Mouse (Mus musculus): ENCODE results near the gene Rtkn2.

DNA sequence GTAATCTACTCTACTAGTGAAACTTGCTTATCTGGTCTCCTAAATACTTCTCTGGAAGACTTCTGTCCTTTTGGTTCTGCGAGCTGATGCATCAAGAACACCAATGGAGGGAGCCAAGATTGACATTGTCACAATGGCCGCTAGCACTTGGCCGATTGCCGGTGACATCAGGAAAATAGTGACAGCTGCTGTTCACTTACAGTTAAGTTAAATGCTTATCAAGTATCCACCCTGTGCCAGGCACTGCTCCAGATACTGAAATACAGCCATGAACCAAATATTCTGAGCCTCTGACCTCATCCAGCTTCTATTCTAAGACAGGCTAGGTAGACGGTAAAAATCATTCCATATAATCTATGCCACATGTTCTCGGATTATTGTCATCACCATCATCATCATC is 123.2 kb downstream of the Rtkn2 start:
- TF ChIP-seq TCF12 (IDR thresholded peaks at IDR 0.05; ENCODE audit: insufficient read depth, poor library complexity, severe bottlenecking) (no peak), POLR2A (IDR thresholded peaks at IDR 0.05; ENCODE audit: insufficient read length, low read depth) (no peak), MAX (IDR thresholded peaks at IDR 0.05; ENCODE audit: low read depth) (no peak), USF1 (IDR thresholded peaks at IDR 0.05; ENCODE audit: low read depth) (no peak), SRF (IDR thresholded peaks at IDR 0.05; ENCODE audit: control insufficient read depth, insufficient read length, low read depth) (no peak), E2F4 (IDR thresholded peaks at IDR 0.05; ENCODE audit: insufficient read depth) (no peak)
